In the genomic region with DNA sequence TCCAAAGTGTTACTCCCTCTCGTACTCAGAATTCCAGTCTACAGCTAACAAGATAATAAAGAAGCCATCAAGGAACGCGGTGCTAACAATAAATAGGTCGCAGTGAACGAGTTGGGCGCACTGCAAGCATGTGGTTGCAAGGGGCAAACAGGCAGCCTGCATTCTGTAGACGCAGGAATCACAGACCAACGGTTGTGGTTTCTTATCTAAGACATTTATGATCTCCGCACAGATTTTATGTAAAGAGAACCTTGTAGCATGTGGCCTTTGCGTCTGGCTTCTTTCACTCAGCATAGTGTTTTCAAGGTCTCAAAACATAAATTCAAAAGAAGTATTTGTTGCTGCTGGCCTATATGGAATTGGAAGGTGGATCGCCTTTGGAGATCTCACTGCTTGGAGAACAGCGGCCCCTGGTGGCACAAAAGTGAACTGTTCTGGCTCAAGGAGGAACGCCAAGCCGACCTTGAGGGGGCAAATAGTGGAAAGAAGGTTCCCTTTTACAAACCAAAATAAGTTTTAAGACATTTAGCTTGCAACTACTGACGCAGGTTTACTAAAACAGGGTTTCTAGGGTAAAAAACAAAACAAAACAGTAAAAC, we compare ENCODE assay signal across 9 mouse cellular contexts. TPM values are rescaled to one million over a fixed set of nuclear protein-coding genes. Genes with fewer than 3 reads are reported as not detected.
DNase-seq lines count a peak whose midpoint lies in the region; ATAC-seq and TF ChIP-seq lines count a peak whose summit lies in the region.
"Had no signal": no experiment of that assay in that cellular context is flagged by ENCODE, and none has a peak within 500 bp of the region (broad histone marks: within the 10 kb centered on the region; RNA-seq: fewer than 3 reads in every experiment).

No protein-coding gene starts in this region.

- H3K36me3 ChIP-seq in forebrain, postnatal 0 days (ENCODE audit: insufficient read depth): no peaks in the 10 kb centered on the region
- H3K36me3 ChIP-seq: lung, embryonic 15.5 days had no signal

- H3K4me3 ChIP-seq in forebrain, postnatal 0 days (ENCODE audit: low read depth, low read length): no peak overlapping the region
- H3K4me3 ChIP-seq: lung, embryonic 15.5 days had no signal

- no peak overlapping the region for H3K27ac ChIP-seq in forebrain, postnatal 0 days (ENCODE audit: low read depth, low read length)
- H3K27ac ChIP-seq: lung, embryonic 15.5 days had no signal

- peak; percentile 46 for DNase-seq in Muller cell, postnatal 12 days (ENCODE audit: inconsistent ontology term)
- DNase-seq in cerebellum, adult 11 months: peak; percentile 61
- DNase-seq in forebrain, postnatal 0 days: peak; percentile 88
- peak; percentile 85 to 98 for DNase-seq in layer of hippocampus, postnatal 25 days (ENCODE audit: extremely low spot score in 1 of 2, low spot score in 1 of 2)
- DNase-seq in right cerebral cortex, postnatal 14 days: peak; percentile 80
- DNase-seq in urinary bladder, postnatal 4 days (ENCODE audit: low spot score in 2 of 2): peak; percentile 57 to 82

- H3K27me3 ChIP-seq in forebrain, postnatal 0 days (ENCODE audit: insufficient read depth, low read length): no peaks in the 10 kb centered on the region
- H3K27me3 ChIP-seq: lung, embryonic 15.5 days had no signal

- 23% methylated on average over 15 of the region's 15 CpGs for WGBS in forebrain, postnatal 0 days

- peak; percentile 96 for TF ChIP-seq CTCF in forebrain, postnatal 0 days (IDR thresholded peaks at IDR 0.05; ENCODE audit: low read depth)

- no peak overlapping the region for H3K9ac ChIP-seq in forebrain, postnatal 0 days
- H3K9ac ChIP-seq: lung, embryonic 15.5 days had no signal

- ATAC-seq in forebrain, postnatal 0 days: peak; percentile 76
- peak; percentile 73 to 86 for ATAC-seq in hematopoietic stem cell, adult 5-6 weeks (replicated peaks in 1 of 2; ENCODE audit: insufficient read depth in 1 of 2, low FRiP score in 2 of 2, low TSS enrichment in 1 of 2, low read depth in 1 of 2, poor library complexity in 2 of 2, severe bottlenecking in 2 of 2)
- ATAC-seq in megakaryocyte progenitor cell, adult 5-6 weeks (replicated peaks; ENCODE audit: poor library complexity): peak; percentile 88

- no peaks in the 10 kb centered on the region for H3K9me3 ChIP-seq in forebrain, postnatal 0 days (ENCODE audit: low read length)
- H3K9me3 ChIP-seq: lung, embryonic 15.5 days had no signal

- no peaks in the 10 kb centered on the region for H3K4me1 ChIP-seq in forebrain, postnatal 0 days (ENCODE audit: insufficient read depth)
- H3K4me1 ChIP-seq: lung, embryonic 15.5 days had no signal

- H3K4me2 ChIP-seq in forebrain, postnatal 0 days (ENCODE audit: low read depth): no peak overlapping the region
- H3K4me2 ChIP-seq: lung, embryonic 15.5 days had no signal

RNA-seq across cellular contexts. Expression of a gene that starts 3.2 kb away (rescaled TPM):
- total RNA-seq in forebrain, postnatal 0 days (2014; rRNA removed): 0.23 and 1.1 TPM in 2 replicates
- not detected in 2 replicates for polyA plus RNA-seq in forebrain, postnatal 0 days (2015; fragmentation: Nextera tagmentation; extraction: Ambion mirVana)
- total RNA-seq in hematopoietic stem cell, adult 5-6 weeks (2017): 0.94 TPM in 1 of 2 replicates, not detected in the other
- not detected for total RNA-seq in layer of hippocampus, postnatal 25 days (2021)
- not detected in 2 replicates for total RNA-seq in megakaryocyte progenitor cell, adult 5-6 weeks (2015)
- not detected in 2 replicates for total RNA-seq in megakaryocyte progenitor cell, adult 5-6 weeks (2017)
- polyA plus RNA-seq: lung, embryonic 15.5 days had no signal
